15 mouse cellular contexts compared by ENCODE assay signal in the genomic region with DNA sequence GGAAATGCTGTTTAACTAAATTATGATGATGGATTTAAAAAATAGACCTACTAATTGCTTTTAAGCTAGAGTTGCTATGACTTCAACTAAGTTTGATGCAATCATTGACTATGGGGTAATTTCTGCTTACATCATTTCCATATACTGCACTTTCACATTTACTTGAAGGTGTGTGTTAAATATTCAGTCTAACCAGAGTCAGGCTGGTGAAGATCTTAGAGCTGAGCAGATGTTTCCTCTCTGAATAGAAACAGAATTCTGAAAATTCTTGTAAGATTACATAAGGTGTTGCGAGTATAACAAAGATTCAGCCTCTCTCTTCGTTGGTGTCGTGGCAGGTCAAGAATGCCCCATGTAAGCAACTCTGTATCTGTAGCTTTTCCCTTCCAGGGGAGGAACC.
"Had no signal": no experiment of that assay in that cellular context is flagged by ENCODE, and none has a peak within 500 bp of the region (broad histone marks: within the 10 kb centered on the region; RNA-seq: fewer than 3 reads in every experiment).

No protein-coding gene starts in this region.

- ATAC-seq: midbrain, embryonic 13.5 days; midbrain, embryonic 15.5 days had no signal

- H3K27ac ChIP-seq: midbrain, embryonic 13.5 days; midbrain, embryonic 15.5 days; neural tube, embryonic 12.5 days; stomach, embryonic 15.5 days; stomach, postnatal 0 days had no signal

- DNase-seq: lung, adult 18-20 months; lung, embryonic 14.5 days; lung, postnatal 10 days; lung, postnatal 4 days; right cerebral cortex, postnatal 14 days; thymus, adult 2 months; thymus, postnatal 25 days; thymus, postnatal 4 days had no signal

- H3K4me1 ChIP-seq: midbrain, embryonic 13.5 days; midbrain, embryonic 15.5 days; neural tube, embryonic 12.5 days had no signal

- H3K36me3 ChIP-seq: midbrain, embryonic 13.5 days; midbrain, embryonic 15.5 days; neural tube, embryonic 12.5 days; stomach, embryonic 15.5 days had no signal

- H3K27me3 ChIP-seq: midbrain, embryonic 13.5 days; midbrain, embryonic 15.5 days; neural tube, embryonic 12.5 days; stomach, embryonic 15.5 days had no signal

- H3K9me3 ChIP-seq: megakaryocyte, embryonic 14.5 days; midbrain, embryonic 13.5 days; midbrain, embryonic 15.5 days; neural tube, embryonic 12.5 days; stomach, embryonic 15.5 days had no signal

- H3K4me3 ChIP-seq: megakaryocyte, embryonic 14.5 days; midbrain, embryonic 13.5 days; midbrain, embryonic 15.5 days; neural tube, embryonic 12.5 days; stomach, embryonic 15.5 days had no signal

- H3K4me2 ChIP-seq: lung, embryonic 14.5 days; midbrain, embryonic 11.5 days; midbrain, embryonic 13.5 days; midbrain, embryonic 15.5 days; neural tube, embryonic 12.5 days; stomach, embryonic 15.5 days had no signal

- H3K9ac ChIP-seq: lung, embryonic 14.5 days; midbrain, embryonic 13.5 days; midbrain, embryonic 15.5 days; neural tube, embryonic 12.5 days; stomach, embryonic 15.5 days had no signal
